Mouse (Mus musculus) intestine, embryonic 15.5 days (tissue): ENCODE measurements at regions not wholly inside any gene's neighbourhood (a gene's known extent, or its start where the extent isn't known, plus 50 kb on each side); places are given as distances from the start of the nearest gene placed in this dataset.

ENCODE experiments used
- ATAC-seq: fragments of 200-750 bp; cut with Nextera tagmentation; 2 replicates; pipeline ENCODE4 v1.8.0; 2017; ENCODE audit warnings: moderate TSS enrichment, moderate library complexity
- H3K27ac ChIP-seq: fragments of 300-500 bp; sonication (generic); 2 replicates; pipeline ENCODE4 v1.5.1; 2015; ENCODE audit warnings: mild to moderate bottlenecking, inconsistent platforms
- H3K27me3 ChIP-seq: fragments of 300-500 bp; sonication (generic); replicated peaks from 2 replicates; pipeline ENCODE4 v1.6.1; 2015; ENCODE audit warnings: inconsistent platforms
- H3K36me3 ChIP-seq: fragments of 300-500 bp; sonication (generic); 2 replicates; pipeline ENCODE4 v1.6.1; 2015; ENCODE audit warnings: inconsistent platforms
- H3K4me1 ChIP-seq: fragments of 300-500 bp; sonication (generic); replicated peaks from 2 replicates; pipeline ENCODE4 v1.6.1; 2015; ENCODE audit warnings: inconsistent platforms
- H3K4me2 ChIP-seq: fragments of 300-500 bp; sonication (generic); replicated peaks from 2 replicates; pipeline ENCODE4 v1.6.1; 2015; ENCODE audit warnings: mild to moderate bottlenecking, inconsistent platforms
- H3K4me3 ChIP-seq: fragments of 300-500 bp; sonication (generic); replicated peaks from 2 replicates; pipeline ENCODE4 v1.5.1; 2015; ENCODE audit warnings: inconsistent platforms
- H3K9ac ChIP-seq: fragments of 300-500 bp; sonication (generic); 2 replicates; pipeline ENCODE4 v1.6.1; 2015; ENCODE audit warnings: inconsistent platforms
- H3K9me3 ChIP-seq: fragments of 300-500 bp; sonication (generic); 2 replicates; pipeline ENCODE4 v1.6.1; 2016; ENCODE audit warnings: inconsistent platforms
- WGBS: fragments of 180-500 bp; shearing (Covaris S2); methylation state at CpG from one replicate; pipeline ENCODE4 v1.1.7; 2015; 5-methylcytosine and 5-hydroxymethylcytosine counted together

DNA sequence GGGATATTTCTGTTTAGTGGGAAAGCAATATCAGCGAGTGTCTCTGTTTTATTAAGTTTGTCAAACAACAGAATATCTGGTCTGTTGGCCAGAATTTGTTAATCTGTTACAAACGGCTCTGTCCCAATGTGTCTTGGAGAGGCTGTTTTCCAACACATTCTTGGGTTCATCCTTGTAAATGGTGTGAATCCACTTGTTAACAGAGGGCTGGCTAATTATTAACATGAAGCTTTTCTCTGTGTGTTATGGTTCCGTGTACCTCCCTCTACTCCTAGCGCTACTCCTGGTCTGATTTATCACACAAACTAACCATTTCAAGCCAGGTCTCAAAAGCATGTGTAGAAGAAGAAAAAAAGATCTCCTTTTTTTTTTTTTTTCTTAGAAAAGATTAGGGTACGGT is 60.4 kb downstream of the Pou3f3 start:
- ATAC-seq: 0 out of 2 replicates have a peak, but pooled peaks have one; percentile 53
- Histone ChIP-seq H3K27me3 (no peaks in the 10 kb centered on the region), H3K36me3 (no peaks in the 10 kb centered on the region), H3K4me1 (no peaks in the 10 kb centered on the region), H3K27ac (no peak overlapping the region), H3K4me3 (no peak overlapping the region), H3K4me2 (no peak overlapping the region), H3K9ac (no peak overlapping the region), H3K9me3 (no peaks in the 10 kb centered on the region)
- WGBS: 39% methylated on average over 5 of the region's 5 CpGs

DNA sequence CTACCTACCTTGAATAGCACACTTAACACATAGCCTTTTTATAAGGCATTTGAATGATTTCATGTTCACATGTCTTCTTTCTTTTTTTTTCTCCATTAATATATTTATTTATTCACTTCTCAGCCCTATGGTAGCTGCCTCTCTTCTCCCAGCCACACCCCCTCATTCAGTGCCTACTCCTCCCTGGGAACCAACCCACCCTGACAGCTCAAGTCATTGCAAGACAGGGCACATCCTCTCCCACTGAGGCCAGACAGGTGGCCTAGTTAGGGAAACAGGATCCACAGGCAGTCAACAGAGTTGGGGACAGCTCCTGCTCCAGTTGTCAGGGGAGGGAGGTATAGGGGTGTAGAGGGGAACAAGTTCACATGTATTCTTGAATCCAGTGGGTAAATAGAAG is 60.9 kb downstream of the Pou3f3 start:
- H3K9me3 ChIP-seq: no peaks in the 10 kb centered on the region
- no peaks in the 10 kb centered on the region for H3K4me1 ChIP-seq
- H3K36me3 ChIP-seq: no peaks in the 10 kb centered on the region
- no peak for ATAC-seq
- no peak overlapping the region for H3K4me3 ChIP-seq
- H3K27ac ChIP-seq: no peak overlapping the region
- no peak overlapping the region for H3K9ac ChIP-seq
- no peak overlapping the region for H3K4me2 ChIP-seq
- H3K27me3 ChIP-seq: no peaks in the 10 kb centered on the region

DNA sequence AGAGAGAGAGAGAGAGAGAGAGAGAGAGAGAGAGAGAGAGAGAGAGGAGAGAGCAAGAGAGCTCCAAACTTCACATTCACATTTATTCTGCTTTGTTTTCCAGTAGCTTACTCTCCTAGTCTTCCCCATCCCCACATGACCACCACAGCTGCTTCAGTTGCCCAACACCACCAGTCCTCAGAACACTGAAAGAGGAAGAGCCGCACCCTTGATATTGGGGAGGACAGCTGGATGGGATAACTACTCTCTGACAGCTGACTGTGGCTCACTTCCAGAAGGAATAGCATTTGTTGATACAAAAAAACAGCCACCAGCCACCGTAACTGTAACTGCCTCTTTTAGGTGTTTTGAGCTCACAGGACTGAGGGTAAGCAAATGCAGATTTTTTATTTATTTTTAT is 67.9 kb downstream of the Pou3f3 start:
- WGBS: 53% methylated on average over 2 of the region's 2 CpGs
- no peak for ATAC-seq
- Histone ChIP-seq H3K27me3 (no peaks in the 10 kb centered on the region), H3K27ac (no peak overlapping the region), H3K4me2 (no peak overlapping the region), H3K9me3 (no peaks in the 10 kb centered on the region), H3K36me3 (no peaks in the 10 kb centered on the region), H3K9ac (no peak overlapping the region), H3K4me3 (no peak overlapping the region), H3K4me1 (no peaks in the 10 kb centered on the region)

DNA sequence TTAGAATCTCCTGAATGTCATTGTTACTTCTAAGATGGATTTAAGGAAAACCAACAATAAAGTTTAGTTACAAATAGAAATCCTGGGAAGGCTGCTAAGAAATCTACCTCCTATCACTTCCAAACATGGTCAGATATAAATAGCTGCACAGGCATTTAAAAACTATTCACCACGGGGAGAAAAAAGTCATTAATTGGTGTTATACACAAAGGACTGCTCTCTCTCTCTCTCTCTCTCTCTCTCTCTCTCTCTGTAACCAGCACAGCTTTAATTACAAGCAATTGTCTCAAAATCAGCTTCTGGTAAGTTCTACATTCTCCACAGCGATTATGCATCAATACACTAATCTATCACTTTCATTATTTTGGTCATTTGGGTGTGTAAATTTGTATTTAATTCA is 68.5 kb downstream of the Pou3f3 start:
- H3K4me1 ChIP-seq: no peaks in the 10 kb centered on the region
- no peak overlapping the region for H3K4me3 ChIP-seq
- no peak overlapping the region for H3K4me2 ChIP-seq
- H3K36me3 ChIP-seq: no peaks in the 10 kb centered on the region
- 56% methylated on average over 2 of the region's 2 CpGs for WGBS
- no peak for ATAC-seq
- no peaks in the 10 kb centered on the region for H3K9me3 ChIP-seq
- H3K27ac ChIP-seq: no peak overlapping the region
- H3K27me3 ChIP-seq: no peaks in the 10 kb centered on the region
- no peak overlapping the region for H3K9ac ChIP-seq

DNA sequence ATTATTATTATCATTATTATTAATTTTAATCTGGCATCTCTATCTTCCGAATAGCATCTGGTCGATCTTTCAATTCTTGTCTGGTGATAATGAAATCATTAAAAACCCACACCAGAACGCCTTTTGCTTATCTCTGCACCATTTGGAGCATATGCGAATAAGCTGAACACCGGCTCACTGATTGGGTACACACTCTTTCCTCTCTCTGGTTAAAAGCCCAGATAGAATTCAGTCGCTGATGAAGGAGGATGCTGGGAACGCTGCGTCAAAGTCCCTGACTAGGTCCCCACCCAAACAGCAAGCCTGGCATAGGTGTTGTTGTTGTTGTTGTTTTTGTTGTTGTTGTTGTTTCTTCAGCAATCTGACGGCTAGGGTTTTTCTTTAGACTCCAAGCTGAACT is 74.5 kb downstream of the Pou3f3 start:
- no peak overlapping the region for H3K4me2 ChIP-seq
- no peak overlapping the region for H3K9ac ChIP-seq
- ATAC-seq: no peak
- no peaks in the 10 kb centered on the region for H3K4me1 ChIP-seq
- H3K27ac ChIP-seq: no peak overlapping the region
- no peak overlapping the region for H3K4me3 ChIP-seq
- no peaks in the 10 kb centered on the region for H3K27me3 ChIP-seq
- WGBS: 76% methylated on average over 9 of the region's 9 CpGs
- no peaks in the 10 kb centered on the region for H3K9me3 ChIP-seq
- H3K36me3 ChIP-seq: no peaks in the 10 kb centered on the region

DNA sequence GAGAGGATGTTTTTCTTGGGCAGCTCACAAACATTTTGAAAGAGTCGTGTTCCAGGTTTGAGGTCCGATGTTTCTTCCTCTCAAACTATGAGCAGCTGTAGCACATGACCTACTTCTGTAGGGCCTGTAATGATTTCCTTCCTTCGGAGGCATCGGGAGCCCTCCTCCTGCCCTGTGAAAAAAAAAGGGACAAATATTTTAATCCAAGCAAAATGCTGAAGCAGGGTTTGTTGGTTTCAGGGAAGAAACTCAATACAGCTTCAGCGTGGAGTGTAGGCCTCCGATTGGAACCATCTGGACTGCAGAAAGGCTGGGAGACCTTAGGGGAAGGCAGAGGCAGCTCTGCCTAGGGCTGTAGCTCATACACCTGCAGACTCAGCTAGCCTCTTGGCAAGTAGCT is 76.4 kb downstream of the Pou3f3 start:
- Histone ChIP-seq H3K9ac (no peak overlapping the region), H3K4me2 (no peak overlapping the region), H3K36me3 (no peaks in the 10 kb centered on the region), H3K9me3 (no peaks in the 10 kb centered on the region), H3K4me3 (no peak overlapping the region), H3K4me1 (no peaks in the 10 kb centered on the region), H3K27ac (no peak overlapping the region), H3K27me3 (no peaks in the 10 kb centered on the region)
- ATAC-seq: no peak
- 30% methylated on average over 6 of the region's 6 CpGs for WGBS

DNA sequence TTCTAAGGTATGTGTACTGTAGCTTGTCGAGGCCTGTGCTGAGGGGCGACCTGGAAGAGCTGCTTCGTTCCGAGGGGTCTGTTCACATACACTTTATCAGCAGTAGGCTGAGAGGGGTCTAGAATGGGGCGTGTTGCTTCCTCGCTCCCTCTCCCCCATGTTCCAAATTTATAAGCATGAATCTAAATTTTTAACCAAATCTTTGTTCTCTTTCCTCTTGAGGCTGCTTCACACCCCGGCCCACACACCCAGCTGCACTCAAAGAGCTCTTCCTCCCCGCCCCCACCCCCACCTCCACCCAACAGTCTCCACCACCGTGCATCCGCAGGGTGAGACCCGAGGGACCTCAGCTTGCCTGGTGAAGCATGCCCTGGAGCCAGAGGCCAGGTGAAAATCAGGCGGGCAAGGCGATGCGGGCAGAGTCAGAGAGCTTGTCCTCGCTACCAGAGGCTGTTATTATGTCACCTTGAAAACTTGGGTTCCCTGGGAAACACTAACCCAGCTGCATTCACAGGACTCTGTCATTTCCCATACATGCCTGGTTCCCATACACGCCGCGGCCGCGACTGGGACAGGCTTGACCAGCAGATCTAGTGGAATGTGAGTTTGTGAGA is 77.1 kb upstream of the Mrps9 start:
- Histone ChIP-seq H3K9me3 (no peaks in the 10 kb centered on the region), H3K27me3 (no peaks in the 10 kb centered on the region), H3K36me3 (no peaks in the 10 kb centered on the region), H3K4me2 (no peak overlapping the region), H3K27ac (no peak overlapping the region), H3K4me3 (no peak overlapping the region), H3K9ac (no peak overlapping the region), H3K4me1 (no peaks in the 10 kb centered on the region)
- ATAC-seq: no peak
- WGBS: 72% methylated on average over 20 of the region's 20 CpGs

DNA sequence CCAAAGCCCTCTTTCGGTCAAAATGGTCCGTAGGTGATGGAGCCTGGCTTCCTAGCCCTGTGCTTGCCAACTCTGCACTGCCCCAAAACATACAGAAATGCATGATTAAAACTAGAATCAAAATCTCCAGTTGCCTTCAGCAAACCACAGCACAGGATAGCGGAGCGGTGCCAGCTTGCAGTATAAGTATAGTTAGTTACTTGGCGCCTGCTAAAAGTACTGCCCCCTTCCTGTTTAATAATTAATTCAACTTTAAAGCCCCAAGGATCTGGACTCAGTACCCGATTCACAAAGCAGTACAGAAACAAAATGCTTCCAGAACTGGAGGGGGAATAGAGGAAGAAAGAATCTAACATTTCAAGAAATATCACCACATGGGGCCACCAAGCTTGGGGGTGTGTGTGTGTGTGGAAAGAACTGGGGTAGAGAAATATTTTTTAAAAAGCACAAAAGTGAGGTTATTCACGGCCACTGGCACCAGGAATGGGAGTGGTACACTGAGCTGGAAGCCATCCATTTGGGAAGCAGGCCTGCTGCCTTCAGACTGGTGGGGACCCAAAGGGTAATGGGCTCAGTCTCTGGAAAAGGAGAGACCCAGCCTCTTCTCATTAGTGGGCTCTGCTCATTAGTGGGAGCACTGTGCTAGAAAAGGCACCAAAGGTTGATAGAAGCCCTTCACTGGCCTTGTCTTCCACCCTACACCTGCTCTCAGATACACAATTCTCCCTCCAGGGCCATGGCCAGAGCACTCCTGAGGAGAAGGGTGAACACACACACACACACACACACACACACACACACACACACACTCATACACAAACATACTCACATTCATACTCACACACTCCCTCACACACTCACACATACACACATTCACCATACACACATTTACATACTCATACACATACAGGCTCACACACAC is 75.8 kb upstream of the Mrps9 start:
- Histone ChIP-seq H3K9ac (no peak overlapping the region), H3K4me3 (no peak overlapping the region), H3K4me2 (no peak overlapping the region), H3K27ac (no peak overlapping the region), H3K27me3 (no peaks in the 10 kb centered on the region), H3K9me3 (no peaks in the 10 kb centered on the region), H3K4me1 (no peaks in the 10 kb centered on the region), H3K36me3 (no peaks in the 10 kb centered on the region)
- ATAC-seq: no peak
- 79% methylated on average over 7 of the region's 7 CpGs for WGBS

DNA sequence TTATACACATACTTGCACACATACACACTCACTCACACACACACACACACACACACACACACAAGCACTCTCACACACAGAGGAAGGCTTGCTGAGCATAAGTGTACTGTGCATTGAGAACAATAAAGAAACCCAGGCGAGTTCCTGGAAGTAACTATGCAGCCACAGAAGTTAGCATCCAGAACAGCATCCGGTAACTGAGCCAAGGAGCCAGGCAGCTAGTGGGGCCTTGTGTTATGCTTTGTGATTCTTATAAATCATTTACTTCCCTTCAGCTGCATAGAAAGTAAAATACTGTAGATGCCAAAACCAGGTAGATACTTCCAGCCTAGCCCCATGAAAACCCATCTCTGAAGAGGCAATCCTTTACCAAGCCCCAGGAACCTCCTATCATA is 75.1 kb upstream of the Mrps9 start:
- Histone ChIP-seq H3K9ac (no peak overlapping the region), H3K4me1 (no peaks in the 10 kb centered on the region), H3K36me3 (no peaks in the 10 kb centered on the region), H3K27ac (no peak overlapping the region), H3K4me3 (no peak overlapping the region), H3K4me2 (no peak overlapping the region), H3K9me3 (no peaks in the 10 kb centered on the region), H3K27me3 (no peaks in the 10 kb centered on the region)
- WGBS: 80% methylated on average over 2 of the region's 2 CpGs
- ATAC-seq: no peak

DNA sequence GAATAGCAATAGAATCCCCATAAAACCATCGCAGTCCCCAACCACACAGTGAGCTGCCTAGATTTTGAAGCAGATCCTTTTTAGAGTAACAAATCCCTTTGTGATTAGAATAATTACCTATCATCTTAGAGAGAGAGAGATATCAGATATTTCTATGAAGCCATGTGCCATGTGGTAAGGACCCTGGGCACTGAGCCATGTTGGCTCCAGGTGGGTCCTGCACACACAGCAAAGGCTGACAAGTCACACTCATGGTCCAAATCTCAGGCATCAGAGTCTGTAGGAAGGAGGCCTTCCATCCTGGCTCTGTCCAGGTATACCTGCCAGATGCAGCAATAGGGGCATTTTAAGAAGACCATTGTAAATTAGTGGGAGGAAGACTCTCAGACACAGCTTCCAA is 73.6 kb upstream of the Mrps9 start:
- no peak overlapping the region for H3K27ac ChIP-seq
- 89% methylated on average over 1 of the region's 1 CpGs for WGBS
- no peak for ATAC-seq

DNA sequence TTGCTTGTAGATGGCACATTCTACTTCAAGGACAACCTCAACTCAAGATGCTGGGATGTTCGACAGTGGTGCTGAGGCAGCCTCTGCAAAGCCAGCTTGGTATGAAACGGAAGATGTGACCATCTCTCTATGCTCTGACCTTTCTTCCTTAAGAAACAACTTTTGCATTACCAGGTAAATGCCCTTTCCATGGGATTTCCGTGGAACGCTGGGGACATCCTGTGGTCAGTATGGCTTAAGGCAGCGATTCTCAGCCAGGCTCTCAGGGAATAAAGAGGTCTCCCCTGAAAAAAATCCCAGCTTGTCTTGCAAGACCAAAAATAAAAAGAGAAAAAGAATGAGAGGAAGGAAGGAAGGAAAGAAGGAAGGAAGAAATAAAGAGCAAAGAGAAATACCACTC is 71.3 kb upstream of the Mrps9 start:
- no peak for ATAC-seq
- no peak overlapping the region for H3K27ac ChIP-seq
- no peak overlapping the region for H3K9ac ChIP-seq
- no peaks in the 10 kb centered on the region for H3K36me3 ChIP-seq
- H3K9me3 ChIP-seq: no peaks in the 10 kb centered on the region
- H3K4me1 ChIP-seq: no peaks in the 10 kb centered on the region
- whole genome bisulfite sequencing: 44% methylated on average over 5 of the region's 5 CpGs
- H3K27me3 ChIP-seq: no peaks in the 10 kb centered on the region
- H3K4me2 ChIP-seq: no peak overlapping the region
- H3K4me3 ChIP-seq: no peak overlapping the region

More for the DNA sequence above, 73.6 kb upstream of the Mrps9 start:
- H3K4me2 ChIP-seq: no peak overlapping the region
- no peaks in the 10 kb centered on the region for H3K4me1 ChIP-seq
- H3K27me3 ChIP-seq: no peaks in the 10 kb centered on the region
- no peaks in the 10 kb centered on the region for H3K9me3 ChIP-seq
- H3K4me3 ChIP-seq: no peak overlapping the region
- no peaks in the 10 kb centered on the region for H3K36me3 ChIP-seq
- H3K9ac ChIP-seq: no peak overlapping the region

DNA sequence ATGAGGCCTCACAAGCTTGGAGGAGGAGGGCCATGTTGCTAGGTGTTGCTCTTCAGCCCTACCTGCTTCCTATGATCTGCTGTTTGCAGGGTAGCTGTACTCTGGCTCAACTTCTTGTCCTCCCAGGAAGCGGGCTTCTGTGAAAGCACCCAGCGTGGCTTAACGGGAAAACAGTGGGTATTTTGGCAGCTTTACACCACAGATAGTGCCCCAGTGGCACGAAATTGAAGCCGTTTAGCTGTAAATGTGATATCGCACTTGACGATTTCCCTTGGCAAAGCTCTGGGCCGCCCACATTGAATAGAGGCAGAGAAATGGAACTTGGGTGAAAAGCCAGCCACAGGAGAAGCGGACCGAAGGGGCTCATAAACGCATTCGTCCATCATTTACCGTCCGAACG is 70.8 kb upstream of the Mrps9 start:
- Histone ChIP-seq H3K4me2 (no peak overlapping the region), H3K4me3 (no peak overlapping the region), H3K27me3 (no peaks in the 10 kb centered on the region), H3K4me1 (no peaks in the 10 kb centered on the region), H3K9me3 (no peaks in the 10 kb centered on the region), H3K27ac (no peak overlapping the region), H3K9ac (no peak overlapping the region), H3K36me3 (no peaks in the 10 kb centered on the region)
- no peak for ATAC-seq
- WGBS: 73% methylated on average over 15 of the region's 15 CpGs

DNA sequence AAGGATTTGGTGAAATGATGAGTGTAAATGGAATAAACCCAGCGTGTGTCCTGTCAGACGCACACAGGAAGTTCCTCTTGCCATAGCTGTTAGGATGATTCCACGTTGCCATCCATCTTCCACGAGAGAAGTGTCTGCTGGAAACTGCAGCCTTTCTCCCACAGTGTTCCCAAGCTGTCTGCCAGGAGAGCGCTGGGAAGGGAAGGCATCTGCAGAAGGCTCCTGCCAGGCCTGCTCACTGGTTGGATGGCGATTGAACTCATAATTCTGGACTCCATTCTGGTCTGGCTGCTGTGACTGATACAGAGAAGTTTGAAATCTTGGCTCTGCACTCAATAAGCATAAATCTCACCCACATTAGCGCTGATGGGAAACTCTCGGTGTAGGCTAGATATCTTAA is 69.5 kb upstream of the Mrps9 start:
- Histone ChIP-seq H3K4me3 (no peak overlapping the region), H3K36me3 (no peaks in the 10 kb centered on the region), H3K27me3 (no peaks in the 10 kb centered on the region), H3K27ac (no peak overlapping the region), H3K9ac (no peak overlapping the region), H3K4me2 (no peak overlapping the region), H3K9me3 (no peaks in the 10 kb centered on the region), H3K4me1 (no peaks in the 10 kb centered on the region)
- WGBS: 47% methylated on average over 8 of the region's 8 CpGs
- ATAC-seq: no peak
